Mouse (Mus musculus): Measurements from ENCODE around the gene Ccdc188. TPM values are rescaled to one million over a fixed set of nuclear protein-coding genes. Genes with fewer than 3 reads are reported as not detected.

Gene Ccdc188
- polyA plus RNA-seq, 1 experiment, result not detected

DNA sequence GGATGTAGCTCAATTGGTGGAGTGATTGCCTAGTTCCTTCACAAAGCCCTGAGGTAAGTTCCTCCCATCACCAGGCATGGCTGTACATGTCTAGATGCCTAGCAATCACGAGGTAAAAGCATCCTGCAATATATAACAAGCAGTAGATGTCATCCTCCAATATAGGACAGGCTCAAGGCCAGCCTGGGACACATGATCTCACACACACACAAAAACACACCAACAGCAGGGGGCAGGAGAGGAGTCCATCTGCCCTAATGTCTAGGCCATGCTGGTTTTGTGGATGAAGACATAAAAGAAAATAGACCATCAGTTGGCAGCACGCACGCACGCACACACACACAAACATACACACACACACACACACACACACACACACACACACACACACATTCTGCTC, 40.9 kb upstream of the Ccdc188 start:
- WGBS, result 71% methylated on average over 4 of the region's 4 CpGs
- Histone ChIP-seq H3K4me1 (ENCODE audit: control insufficient read depth, insufficient read depth, insufficient read length) (no peaks in the 10 kb centered on the region), H3K27me3 (ENCODE audit: control insufficient read depth, insufficient read depth, low read length) (no peaks in the 10 kb centered on the region), H3K4me3 (ENCODE audit: extremely low read depth, insufficient read depth, insufficient read length) (no peak overlapping the region), H3K27ac (ENCODE audit: insufficient read depth, low read length) (no peak overlapping the region), H3K36me3 (ENCODE audit: control insufficient read depth, insufficient read depth, low read length) (no peaks in the 10 kb centered on the region)
- TF ChIP-seq CTCF (IDR thresholded peaks at IDR 0.05; ENCODE audit: extremely low read depth, insufficient read depth, insufficient read length, insufficient replicate concordance), result no peak
- no peak for TF ChIP-seq POLR2A (IDR thresholded peaks at IDR 0.05; ENCODE audit: low read depth, low read length)
- no peak for DNase-seq (ENCODE audit: low read depth in 1 of 2, low spot score in 2 of 2)

DNA sequence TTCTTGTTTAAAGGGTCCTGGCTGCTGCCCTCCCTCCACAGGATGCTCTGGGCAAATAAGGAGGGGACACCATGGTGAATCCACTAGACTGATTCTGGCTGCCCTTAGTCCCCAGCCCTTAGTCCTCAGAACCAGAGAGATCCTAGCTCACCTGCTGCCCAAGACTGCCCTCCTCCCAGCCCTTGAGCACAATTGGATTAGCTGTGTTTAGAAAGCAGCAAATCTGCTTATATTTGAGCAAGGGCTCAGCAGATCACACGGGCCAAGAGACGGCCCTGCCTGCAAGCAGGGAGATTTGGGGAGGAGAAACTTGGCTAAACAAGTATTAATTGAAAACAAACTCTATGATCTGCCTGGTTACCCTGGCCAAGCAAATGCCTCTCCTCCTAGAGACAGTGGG, 38.1 kb upstream of the Ccdc188 start:
- no peak for TF ChIP-seq CTCF (IDR thresholded peaks at IDR 0.05; ENCODE audit: extremely low read depth, insufficient read depth, insufficient read length, insufficient replicate concordance)
- TF ChIP-seq POLR2A (IDR thresholded peaks at IDR 0.05; ENCODE audit: low read depth, low read length), result no peak
- DNase-seq (ENCODE audit: low read depth in 1 of 2, low spot score in 2 of 2), result no peak
- no peaks in the 10 kb centered on the region for H3K4me1 ChIP-seq (ENCODE audit: control insufficient read depth, insufficient read depth, insufficient read length)
- H3K27me3 ChIP-seq (ENCODE audit: control insufficient read depth, insufficient read depth, low read length), result no peaks in the 10 kb centered on the region
- no peaks in the 10 kb centered on the region for H3K36me3 ChIP-seq (ENCODE audit: control insufficient read depth, insufficient read depth, low read length)
- H3K4me3 ChIP-seq (ENCODE audit: extremely low read depth, insufficient read depth, insufficient read length), result no peak overlapping the region
- WGBS, result 79% methylated on average over 2 of the region's 2 CpGs
- H3K27ac ChIP-seq (ENCODE audit: insufficient read depth, low read length), result no peak overlapping the region

DNA sequence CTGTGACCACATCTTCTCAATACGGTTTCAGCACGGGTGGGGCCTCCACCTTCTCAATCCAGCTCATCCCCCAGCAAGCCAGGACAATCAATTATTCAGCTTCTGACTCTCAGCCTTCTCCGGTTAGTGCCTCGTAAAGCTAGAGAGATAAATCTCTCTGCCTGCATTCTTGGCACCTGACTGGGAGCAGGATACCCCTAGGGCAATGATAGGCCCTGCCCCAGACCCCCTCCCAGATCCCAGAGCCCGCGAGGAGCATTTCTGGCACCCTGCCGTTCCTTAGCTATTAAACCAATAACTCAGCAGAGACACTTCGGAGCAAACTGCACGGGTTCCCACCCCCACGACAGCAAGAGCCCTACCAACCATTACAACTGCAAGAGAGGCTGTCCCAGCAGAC, 36.3 kb upstream of the Ccdc188 start:
- 75% methylated on average over 10 of the region's 10 CpGs for WGBS
- Histone ChIP-seq H3K27ac (ENCODE audit: insufficient read depth, low read length) (no peak overlapping the region), H3K27me3 (ENCODE audit: control insufficient read depth, insufficient read depth, low read length) (no peaks in the 10 kb centered on the region), H3K36me3 (ENCODE audit: control insufficient read depth, insufficient read depth, low read length) (no peaks in the 10 kb centered on the region), H3K4me1 (ENCODE audit: control insufficient read depth, insufficient read depth, insufficient read length) (no peaks in the 10 kb centered on the region), H3K4me3 (ENCODE audit: extremely low read depth, insufficient read depth, insufficient read length) (no peak overlapping the region)
- no peak for TF ChIP-seq CTCF (IDR thresholded peaks at IDR 0.05; ENCODE audit: extremely low read depth, insufficient read depth, insufficient read length, insufficient replicate concordance)
- no peak for TF ChIP-seq POLR2A (IDR thresholded peaks at IDR 0.05; ENCODE audit: low read depth, low read length)
- no peak for DNase-seq (ENCODE audit: low read depth in 1 of 2, low spot score in 2 of 2)

GRCm38 (mm10) chr16:18182766-18183165, 34.9 kb upstream of the Ccdc188 start:
- WGBS, result 91% methylated on average over 8 of the region's 8 CpGs
- no peak for DNase-seq (ENCODE audit: low read depth in 1 of 2, low spot score in 2 of 2)
- Histone ChIP-seq H3K4me3 (ENCODE audit: extremely low read depth, insufficient read depth, insufficient read length) (no peak overlapping the region), H3K27me3 (ENCODE audit: control insufficient read depth, insufficient read depth, low read length) (no peaks in the 10 kb centered on the region), H3K36me3 (ENCODE audit: control insufficient read depth, insufficient read depth, low read length) (no peaks in the 10 kb centered on the region), H3K27ac (ENCODE audit: insufficient read depth, low read length) (no peak overlapping the region), H3K4me1 (ENCODE audit: control insufficient read depth, insufficient read depth, insufficient read length) (no peaks in the 10 kb centered on the region)
- no peak for TF ChIP-seq POLR2A (IDR thresholded peaks at IDR 0.05; ENCODE audit: low read depth, low read length)
- no peak for TF ChIP-seq CTCF (IDR thresholded peaks at IDR 0.05; ENCODE audit: extremely low read depth, insufficient read depth, insufficient read length, insufficient replicate concordance)

GRCm38 (mm10) chr16:18185715-18186449, 31.8 kb upstream of the Ccdc188 start:
- no peak overlapping the region for H3K4me3 ChIP-seq (ENCODE audit: extremely low read depth, insufficient read depth, insufficient read length)
- DNase-seq (ENCODE audit: low read depth in 1 of 2, low spot score in 2 of 2), result no peak
- WGBS, result 86% methylated on average over 8 of the region's 8 CpGs
- TF ChIP-seq CTCF (IDR thresholded peaks at IDR 0.05; ENCODE audit: extremely low read depth, insufficient read depth, insufficient read length, insufficient replicate concordance), result no peak
- TF ChIP-seq POLR2A (IDR thresholded peaks at IDR 0.05; ENCODE audit: low read depth, low read length), result no peak
- no peak overlapping the region for H3K27ac ChIP-seq (ENCODE audit: insufficient read depth, low read length)
- H3K36me3 ChIP-seq (ENCODE audit: control insufficient read depth, insufficient read depth, low read length), result no peaks in the 10 kb centered on the region
- H3K27me3 ChIP-seq (ENCODE audit: control insufficient read depth, insufficient read depth, low read length), result no peaks in the 10 kb centered on the region
- H3K4me1 ChIP-seq (ENCODE audit: control insufficient read depth, insufficient read depth, insufficient read length), result no peaks in the 10 kb centered on the region

GRCm38 (mm10) chr16:18186798-18187197, 30.9 kb upstream of the Ccdc188 start:
- Histone ChIP-seq H3K4me1 (ENCODE audit: control insufficient read depth, insufficient read depth, insufficient read length) (no peaks in the 10 kb centered on the region), H3K4me3 (ENCODE audit: extremely low read depth, insufficient read depth, insufficient read length) (no peak overlapping the region), H3K27ac (ENCODE audit: insufficient read depth, low read length) (no peak overlapping the region), H3K27me3 (ENCODE audit: control insufficient read depth, insufficient read depth, low read length) (no peaks in the 10 kb centered on the region), H3K36me3 (ENCODE audit: control insufficient read depth, insufficient read depth, low read length) (no peaks in the 10 kb centered on the region)
- TF ChIP-seq POLR2A (IDR thresholded peaks at IDR 0.05; ENCODE audit: low read depth, low read length) (no peak), CTCF (IDR thresholded peaks at IDR 0.05; ENCODE audit: extremely low read depth, insufficient read depth, insufficient read length, insufficient replicate concordance) (no peak)
- 83% methylated on average over 4 of the region's 4 CpGs for WGBS
- no peak for DNase-seq (ENCODE audit: low read depth in 1 of 2, low spot score in 2 of 2)

DNA sequence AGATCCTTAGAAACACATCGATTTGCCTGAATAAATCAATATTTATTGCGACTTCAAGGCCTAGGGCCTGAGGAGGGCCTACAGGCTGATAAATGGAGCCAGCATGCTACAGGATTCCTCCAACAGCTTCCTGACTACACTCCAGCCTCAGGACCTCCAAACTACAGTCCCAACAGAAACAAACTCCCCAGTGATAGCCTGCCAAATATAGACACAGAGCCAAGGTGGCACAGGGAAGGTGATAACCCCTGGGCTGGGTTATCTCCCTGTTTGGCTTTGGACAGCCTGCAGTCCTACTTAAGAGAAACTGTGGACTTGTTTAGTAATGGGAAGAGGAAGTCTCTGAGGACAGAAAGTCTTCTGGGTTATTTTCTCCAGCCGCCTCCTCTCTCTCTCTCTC, 30.5 kb upstream of the Ccdc188 start:
- Histone ChIP-seq H3K27ac (ENCODE audit: insufficient read depth, low read length) (no peak overlapping the region), H3K27me3 (ENCODE audit: control insufficient read depth, insufficient read depth, low read length) (no peaks in the 10 kb centered on the region), H3K4me3 (ENCODE audit: extremely low read depth, insufficient read depth, insufficient read length) (no peak overlapping the region), H3K36me3 (ENCODE audit: control insufficient read depth, insufficient read depth, low read length) (no peaks in the 10 kb centered on the region), H3K4me1 (ENCODE audit: control insufficient read depth, insufficient read depth, insufficient read length) (no peaks in the 10 kb centered on the region)
- DNase-seq (ENCODE audit: low read depth in 1 of 2, low spot score in 2 of 2), result no peak
- WGBS, result 88% methylated on average over 3 of the region's 3 CpGs
- no peak for TF ChIP-seq POLR2A (IDR thresholded peaks at IDR 0.05; ENCODE audit: low read depth, low read length)
- no peak for TF ChIP-seq CTCF (IDR thresholded peaks at IDR 0.05; ENCODE audit: extremely low read depth, insufficient read depth, insufficient read length, insufficient replicate concordance)
